Mouse (Mus musculus): ENCODE results near the gene Csrnp1.

GRCm38 (mm10) chr9:119981183-119982179 lies 3.0 kb downstream of the Csrnp1 start:
- TF ChIP-seq CTCF (IDR thresholded peaks at IDR 0.05; ENCODE audit: extremely low read depth, insufficient read depth, insufficient read length, insufficient replicate concordance) = no peak; the same call in 1 of the 2 replicates
- TF ChIP-seq POLR2A (IDR thresholded peaks at IDR 0.05; ENCODE audit: low read depth, low read length) = 0 out of 2 replicates have a peak, but pooled peaks have one; percentile 24
